Mouse (Mus musculus): ENCODE measurements around the gene H2-Q2.
"Not testable (repeated sequence)": the region's sequence is repeated elsewhere in the genome, so short reads cannot be mapped to it uniquely, and the experiment has no call there.

H2-Q2 gene

GRCm38 (mm10) chr17:35342071-35342671, at the start of gene H2-Q2:
H2-Q2 (plus strand) TSS chr17:35342242.
- no peak for DNase-seq (ENCODE audit: low spot score in 2 of 2)

GRCm38 (mm10) chr17:35295796-35296195, 46.2 kb upstream of the H2-Q2 start:
- DNase-seq (ENCODE audit: low spot score in 2 of 2): peak; percentile 52 to 74

- DNase-seq (ENCODE audit: low spot score in 2 of 2): not testable (repeated sequence)
Observed at GRCm38 (mm10) chr17:35300261-35300945, 41.6 kb upstream of the H2-Q2 start.

- DNase-seq (ENCODE audit: low spot score in 2 of 2): peak; percentile 79 to 93
Observed at GRCm38 (mm10) chr17:35301645-35302258, 40.3 kb upstream of the H2-Q2 start.

- no peak for DNase-seq (ENCODE audit: low spot score in 2 of 2)
Observed at GRCm38 (mm10) chr17:35303271-35303670, 38.8 kb upstream of the H2-Q2 start.

- DNase-seq (ENCODE audit: low spot score in 2 of 2): no peak
Observed at GRCm38 (mm10) chr17:35303756-35304350, 38.2 kb upstream of the H2-Q2 start.

GRCm38 (mm10) chr17:35304478-35304877, 37.6 kb upstream of the H2-Q2 start:
- DNase-seq (ENCODE audit: low spot score in 2 of 2): no peak

- not testable (repeated sequence) for DNase-seq (ENCODE audit: low spot score in 2 of 2)
Observed at GRCm38 (mm10) chr17:35304921-35305320, 37.1 kb upstream of the H2-Q2 start.

GRCm38 (mm10) chr17:35318671-35319070, 23.4 kb upstream of the H2-Q2 start:
- DNase-seq (ENCODE audit: low spot score in 2 of 2): no peak

GRCm38 (mm10) chr17:35320327-35321081, 21.5 kb upstream of the H2-Q2 start, which contains the start of gene H2-Q1:
H2-Q1 (plus strand) TSS chr17:35320405.
- DNase-seq (ENCODE audit: low spot score in 2 of 2): no peak

- DNase-seq (ENCODE audit: low spot score in 2 of 2): not testable (repeated sequence)
Observed at GRCm38 (mm10) chr17:35325124-35325523, 16.9 kb upstream of the H2-Q2 start.

- DNase-seq (ENCODE audit: low spot score in 2 of 2): not testable (repeated sequence)
Observed at GRCm38 (mm10) chr17:35326000-35326399, 16.0 kb upstream of the H2-Q2 start.

GRCm38 (mm10) chr17:35329714-35330113, 12.3 kb upstream of the H2-Q2 start:
- not testable (repeated sequence) for DNase-seq (ENCODE audit: low spot score in 2 of 2)

- DNase-seq (ENCODE audit: low spot score in 2 of 2): not testable (repeated sequence)
Observed at GRCm38 (mm10) chr17:35331546-35331945, 10.5 kb upstream of the H2-Q2 start.

GRCm38 (mm10) chr17:35342711-35343476, 852 bp downstream of the H2-Q2 start:
- DNase-seq (ENCODE audit: low spot score in 2 of 2): no peak

GRCm38 (mm10) chr17:35347659-35348058, 5.6 kb downstream of the H2-Q2 start:
- not testable (repeated sequence) for DNase-seq (ENCODE audit: low spot score in 2 of 2)

- not testable (repeated sequence) for DNase-seq (ENCODE audit: low spot score in 2 of 2)
Observed at GRCm38 (mm10) chr17:35353275-35353674, 11.2 kb downstream of the H2-Q2 start.

- no peak for DNase-seq (ENCODE audit: low spot score in 2 of 2)
Observed at GRCm38 (mm10) chr17:35354071-35354470, 12.0 kb downstream of the H2-Q2 start.

GRCm38 (mm10) chr17:35357086-35357485, 15.0 kb downstream of the H2-Q2 start:
- no peak for DNase-seq (ENCODE audit: low spot score in 2 of 2)

- no peak for DNase-seq (ENCODE audit: low spot score in 2 of 2)
Observed at GRCm38 (mm10) chr17:35358763-35359469, 16.9 kb downstream of the H2-Q2 start.
